Mouse (Mus musculus): Measurements from ENCODE around the gene Zranb3.

Zranb3 gene

GRCm38 (mm10) chr1:127945696-127946575 is 156.9 kb downstream of the Zranb3 start:
- DNase-seq (ENCODE audit: low read depth, low spot score): no peak

- no peak for DNase-seq (ENCODE audit: low read depth, low spot score)
These were observed 159.3 kb downstream of the Zranb3 start for GRCm38 (mm10) chr1:127943516-127943915.

- DNase-seq (ENCODE audit: low read depth, low spot score): no peak
These were observed 160.6 kb downstream of the Zranb3 start for GRCm38 (mm10) chr1:127942231-127942630.

- DNase-seq (ENCODE audit: low read depth, low spot score): no peak
These were observed 165.6 kb downstream of the Zranb3 start for GRCm38 (mm10) chr1:127937277-127937676.

- DNase-seq (ENCODE audit: low read depth, low spot score): no peak
These were observed 168.5 kb downstream of the Zranb3 start for GRCm38 (mm10) chr1:127934322-127934721.

- DNase-seq (ENCODE audit: low read depth, low spot score): no peak
These were observed 169.4 kb downstream of the Zranb3 start for GRCm38 (mm10) chr1:127933405-127933804.

- no peak for DNase-seq (ENCODE audit: low read depth, low spot score)
These were observed 187.0 kb downstream of the Zranb3 start for GRCm38 (mm10) chr1:127915802-127916201.

GRCm38 (mm10) chr1:127915316-127915715 is 187.5 kb downstream of the Zranb3 start:
- no peak for DNase-seq (ENCODE audit: low read depth, low spot score)

GRCm38 (mm10) chr1:127913116-127913515 is 189.7 kb downstream of the Zranb3 start:
- DNase-seq (ENCODE audit: low read depth, low spot score): peak; percentile 3

- no peak for DNase-seq (ENCODE audit: low read depth, low spot score)
These were observed 198.0 kb downstream of the Zranb3 start for GRCm38 (mm10) chr1:127904774-127905385.
